Mouse (Mus musculus): ENCODE results near the gene Proser1.

- no peak for TF ChIP-seq CTCF (IDR thresholded peaks at IDR 0.05; ENCODE audit: low read depth)
- TF ChIP-seq EP300 (IDR thresholded peaks at IDR 0.05; ENCODE audit: low read depth): no peak
These were observed 40.8 kb upstream of the Proser1 start for GRCm38 (mm10) chr3:53422691-53423090.

Data from liver, postnatal 0 days (tissue).